In genomic region chr16:90462728-90463275, GRCm38 (mm10) we compare ENCODE assay signal across 14 mouse cellular contexts.
A peak's percentile ranks its signal among the peaks of the same experiment; 100 is the strongest.
DNase-seq lines count a peak whose midpoint lies in the region; ATAC-seq lines count a peak whose summit lies in the region.
"Had no signal": no experiment of that assay in that cellular context is flagged by ENCODE, and none has a peak within 500 bp of the region (broad histone marks: within the 10 kb centered on the region; RNA-seq: fewer than 3 reads in every experiment).

No protein-coding gene starts in this region.

- H3K4me2 ChIP-seq in limb, embryonic 12.5 days, result no peak overlapping the region
- peak overlapping the region; percentile 25; the same call in 1 of the 2 replicates for H3K4me2 ChIP-seq in heart, embryonic 13.5 days
- H3K4me2 ChIP-seq: liver, embryonic 15.5 days; midbrain, embryonic 13.5 days had no signal

- H3K9ac ChIP-seq in limb, embryonic 12.5 days (replicated peaks), result no peak overlapping the region
- H3K9ac ChIP-seq in heart, embryonic 13.5 days, result peak overlapping the region; percentile 25; the same call in 1 of the 2 replicates
- H3K9ac ChIP-seq: liver, embryonic 15.5 days; midbrain, embryonic 13.5 days had no signal

- H3K4me3 ChIP-seq in limb, embryonic 12.5 days (replicated peaks), result no peak overlapping the region
- H3K4me3 ChIP-seq in limb, embryonic 10.5 days, result no peak overlapping the region
- H3K4me3 ChIP-seq in heart, embryonic 13.5 days, result no peak overlapping the region
- H3K4me3 ChIP-seq: hindbrain, embryonic 10.5 days; liver, embryonic 15.5 days; midbrain, embryonic 13.5 days had no signal

- no peak for ATAC-seq in limb, embryonic 12.5 days (ENCODE audit: insufficient number of reproducible peaks, insufficient read depth, low FRiP score, low TSS enrichment, low read depth)
- ATAC-seq in heart, embryonic 13.5 days (ENCODE audit: extremely low read depth, insufficient number of reproducible peaks, low FRiP score, low TSS enrichment), result no peak
- no peak for ATAC-seq in megakaryocyte, adult 5-6 weeks (ENCODE audit: poor library complexity, severe bottlenecking)
- ATAC-seq: midbrain, embryonic 13.5 days had no signal

- intact Hi-C loops in heart, postnatal 25 days (cut with DNase I), result no loop called here

- H3K4me1 ChIP-seq in limb, embryonic 12.5 days (replicated peaks), result peaks cover 43% of the 10 kb centered on the region
- peaks cover 26% of the 10 kb centered on the region for H3K4me1 ChIP-seq in limb, embryonic 10.5 days
- peaks cover 63% of the 10 kb centered on the region for H3K4me1 ChIP-seq in heart, embryonic 13.5 days
- H3K4me1 ChIP-seq: liver, embryonic 15.5 days had no signal

- H3K9me3 ChIP-seq in limb, embryonic 12.5 days, result peaks cover 6% of the 10 kb centered on the region; the same call in 1 of the 2 replicates
- H3K9me3 ChIP-seq in limb, embryonic 10.5 days (replicated peaks), result no peaks in the 10 kb centered on the region
- H3K9me3 ChIP-seq in heart, embryonic 13.5 days, result peaks cover 3% of the 10 kb centered on the region; the same call in 1 of the 2 replicates
- H3K9me3 ChIP-seq: liver, embryonic 15.5 days had no signal

- peak; percentile 55 for DNase-seq in heart, adult 8-10 months (ENCODE audit: low spot score)
- no peak for DNase-seq in heart, postnatal 25 days (ENCODE audit: low spot score)
- DNase-seq in limb, embryonic 10.5 days (ENCODE audit: low spot score), result no peak
- peak; percentile 23 for DNase-seq in lung, postnatal 14 days
- no peak for DNase-seq in MN1 (ENCODE audit: low spot score)
- DNase-seq: adrenal gland, postnatal 36 days; cerebellum, adult 11-12 months; spleen, adult 18-20 months had no signal

- H3K36me3 ChIP-seq in limb, embryonic 12.5 days, result peaks cover 66% of the 10 kb centered on the region
- H3K36me3 ChIP-seq in limb, embryonic 10.5 days, result peaks cover 83% of the 10 kb centered on the region
- H3K36me3 ChIP-seq in heart, embryonic 13.5 days, result peaks cover 53% of the 10 kb centered on the region

- no peaks in the 10 kb centered on the region for H3K27me3 ChIP-seq in limb, embryonic 12.5 days
- no peaks in the 10 kb centered on the region for H3K27me3 ChIP-seq in limb, embryonic 10.5 days (ENCODE audit: low read depth, poor library complexity, severe bottlenecking)
- H3K27me3 ChIP-seq in heart, embryonic 13.5 days (replicated peaks), result no peaks in the 10 kb centered on the region
- H3K27me3 ChIP-seq: liver, embryonic 15.5 days; midbrain, embryonic 13.5 days had no signal

- peak overlapping the region; percentile 31 for H3K27ac ChIP-seq in limb, embryonic 12.5 days
- H3K27ac ChIP-seq in limb, embryonic 10.5 days, result no peak overlapping the region
- peak overlapping the region; percentile 81 for H3K27ac ChIP-seq in heart, embryonic 13.5 days (replicated peaks)
- H3K27ac ChIP-seq: hindbrain, embryonic 10.5 days; liver, embryonic 15.5 days; midbrain, embryonic 13.5 days had no signal

- 67% methylated on average over 11 of the region's 11 CpGs for WGBS in limb, embryonic 12.5 days
- WGBS in limb, embryonic 10.5 days, result 71% methylated on average over 11 of the region's 11 CpGs
- WGBS in heart, embryonic 13.5 days, result 42% methylated on average over 11 of the region's 11 CpGs

Comparison
In these comparisons a context has a peak if more than half of its experiments do, and no peak if none do; other contexts are left out.
1. DNase-seq: peak in heart, adult 8-10 months (single experiment) and lung, postnatal 14 days (single experiment); none in heart, postnatal 25 days (single experiment), limb, embryonic 10.5 days (single experiment) and MN1 (single experiment).